Mouse (Mus musculus): ENCODE measurements around the gene Tshz2.

- no peak for TF ChIP-seq EP300 (IDR thresholded peaks at IDR 0.05)
- no peak for TF ChIP-seq CTCF (IDR thresholded peaks at IDR 0.05)
Observed at GRCm38 (mm10) chr2:169802241-169802640, 169.4 kb downstream of the Tshz2 start.

All from lung, postnatal 0 days (tissue).